Mouse (Mus musculus): ENCODE measurements around the gene Gm4952.

DNA sequence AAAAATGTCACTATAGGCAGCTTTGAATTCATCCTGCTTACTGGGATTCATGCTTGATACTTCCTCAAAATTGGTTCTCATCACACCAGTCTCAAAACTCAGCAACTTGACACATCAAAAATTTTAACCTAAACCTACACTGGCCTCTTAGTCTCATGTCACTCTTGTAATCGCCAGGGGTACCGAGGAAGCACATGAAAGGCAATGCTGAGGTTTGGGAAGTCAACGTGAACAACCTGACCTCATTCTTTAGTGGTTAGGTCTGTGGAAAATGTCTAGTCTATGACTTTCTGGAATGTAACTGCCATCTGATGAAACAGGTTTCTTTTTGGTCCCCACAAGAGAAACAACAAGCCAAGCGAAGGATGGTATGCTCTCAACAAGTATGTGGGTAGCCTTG is 35.2 kb downstream of the Gm4952 start:
- TF ChIP-seq CTCF (IDR thresholded peaks at IDR 0.05; ENCODE audit: low read depth, low read length) (no peak), POLR2A (IDR thresholded peaks at IDR 0.05; ENCODE audit: borderline replicate concordance, low read depth, low read length) (no peak)
